In genomic region chr2:19343901-19344635, GRCm38 (mm10) we compare ENCODE assay signal across 7 mouse cellular contexts. TPM values are rescaled to one million over a fixed set of nuclear protein-coding genes. Genes with fewer than 3 reads are reported as not detected.
DNase-seq lines count a peak whose midpoint lies in the region; ATAC-seq and TF ChIP-seq lines count a peak whose summit lies in the region.

No protein-coding gene starts in this region.

- 37% methylated on average over 10 of the region's 10 CpGs for WGBS in forebrain, postnatal 0 days
- WGBS in hindbrain, embryonic 13.5 days: 60% methylated on average over 8 of the region's 10 CpGs

- no peak for TF ChIP-seq CTCF in forebrain, postnatal 0 days (IDR thresholded peaks at IDR 0.05; ENCODE audit: low read depth)

- peak overlapping the region; percentile 46 for H3K4me2 ChIP-seq in forebrain, postnatal 0 days (ENCODE audit: low read depth)
- peak overlapping the region; percentile 40; the same call in 1 of the 2 replicates for H3K4me2 ChIP-seq in hindbrain, embryonic 13.5 days

- intact Hi-C loops in left cerebral cortex, postnatal 14 days (cut with DNase I): loop anchor here (2.0 to 10.0 kb wide), 3 partner anchors 345 to 649 kb away; partner anchors contain the start of genes 4930426L09Rik, Pip4k2a and Spag6

- H3K4me1 ChIP-seq in forebrain, postnatal 0 days (ENCODE audit: insufficient read depth): no peaks in the 10 kb centered on the region
- H3K4me1 ChIP-seq in hindbrain, embryonic 13.5 days (replicated peaks): no peaks in the 10 kb centered on the region

- H3K36me3 ChIP-seq in forebrain, postnatal 0 days (ENCODE audit: insufficient read depth): no peaks in the 10 kb centered on the region
- no peaks in the 10 kb centered on the region for H3K36me3 ChIP-seq in hindbrain, embryonic 13.5 days

- H3K27me3 ChIP-seq in forebrain, postnatal 0 days (ENCODE audit: insufficient read depth, low read length): no peaks in the 10 kb centered on the region
- H3K27me3 ChIP-seq in hindbrain, embryonic 13.5 days: no peaks in the 10 kb centered on the region

- H3K9me3 ChIP-seq in forebrain, postnatal 0 days (ENCODE audit: low read length): no peaks in the 10 kb centered on the region
- no peaks in the 10 kb centered on the region for H3K9me3 ChIP-seq in hindbrain, embryonic 13.5 days

- ATAC-seq in forebrain, postnatal 0 days: peak; percentile 75
- ATAC-seq in hindbrain, embryonic 13.5 days (ENCODE audit: low FRiP score): peak; percentile 22
- ATAC-seq in megakaryocyte progenitor cell, adult 5-6 weeks (replicated peaks; ENCODE audit: poor library complexity): peak; percentile 79

- H3K9ac ChIP-seq in forebrain, postnatal 0 days: no peak overlapping the region
- H3K9ac ChIP-seq in hindbrain, embryonic 13.5 days: 0 out of 2 replicates have a peak overlapping the region, but pooled peaks have one; percentile 13

- DNase-seq in 3134 (ENCODE audit: extremely low read depth, insufficient read length, low spot score): peak; percentile 7
- DNase-seq in adrenal gland, postnatal 10 days: peak; percentile 26
- no peak for DNase-seq in forebrain, postnatal 0 days
- DNase-seq in left cerebral cortex, postnatal 14 days (ENCODE audit: low spot score in 2 of 2): peak; percentile 64 to 72
- DNase-seq in c-Kit-positive CD71-positive TER-119-positive erythroid progenitor cells, embryonic 14.5 days (ENCODE audit: low spot score): no peak

- H3K4me3 ChIP-seq in forebrain, postnatal 0 days (ENCODE audit: low read depth, low read length): peak overlapping the region; percentile 35
- H3K4me3 ChIP-seq in hindbrain, embryonic 13.5 days: peak overlapping the region; percentile 16; the same call in 1 of the 2 replicates

- H3K27ac ChIP-seq in forebrain, postnatal 0 days (ENCODE audit: low read depth, low read length): peak overlapping the region; percentile 64; the same call in 1 of the 2 replicates
- H3K27ac ChIP-seq in hindbrain, embryonic 13.5 days: no peak overlapping the region

RNA-seq across cellular contexts. Expression of gene Msrb2, which starts 27.2 kb away (rescaled TPM):
- 10 to 100 TPM; 25.2 to 27.6 TPM for total RNA-seq in adrenal gland, postnatal 10 days (2021)
- 7.1 and 8.6 TPM in 2 replicates for total RNA-seq in forebrain, postnatal 0 days (2014; rRNA removed)
- 8.7 and 9.0 TPM in 2 replicates for polyA plus RNA-seq in forebrain, postnatal 0 days (2015; fragmentation: Nextera tagmentation; extraction: Ambion mirVana)
- 10.4 and 10.8 TPM in 2 replicates for polyA plus RNA-seq in hindbrain, embryonic 13.5 days (2015; fragmentation: Nextera tagmentation; extraction: Ambion mirVana)
- 10 to 100 TPM; 15.0 to 16.3 TPM for total RNA-seq in left cerebral cortex, postnatal 14 days (2021)
- total RNA-seq in megakaryocyte progenitor cell, adult 5-6 weeks (2015): 21.7 and 26.7 TPM in 2 replicates
- 15.1 and 22.4 TPM in 2 replicates for total RNA-seq in megakaryocyte progenitor cell, adult 5-6 weeks (2017)

Comparison
In these comparisons a context has a peak if more than half of its experiments do, and no peak if none do; other contexts are left out.
1. DNase-seq: peak in 3134 (single experiment), adrenal gland, postnatal 10 days (single experiment) and left cerebral cortex, postnatal 14 days (2 of 2); none in forebrain, postnatal 0 days (single experiment) and c-Kit-positive CD71-positive TER-119-positive erythroid progenitor cells, embryonic 14.5 days (single experiment).
2. ATAC-seq: peak in every context shown above with its lines; median percentile 79 in megakaryocyte progenitor cell, adult 5-6 weeks; 75 in forebrain, postnatal 0 days; 22 in hindbrain, embryonic 13.5 days.